Mouse (Mus musculus) cerebellum, adult 9-11 months (tissue): ENCODE results near the gene Polr3gl.

ENCODE experiments used
- DNase-seq: peaks from one replicate; pipeline ENCODE4 v3.0.0; 2022

Polr3gl gene

GRCm38 (mm10) chr3:96571336-96571735 is 22.6 kb downstream of the Polr3gl start:
- no peak for DNase-seq

GRCm38 (mm10) chr3:96570643-96571042 is 23.3 kb downstream of the Polr3gl start:
- DNase-seq = no peak

- no peak for DNase-seq
Measured at GRCm38 (mm10) chr3:96569966-96570605, 23.9 kb downstream of the Polr3gl start.

GRCm38 (mm10) chr3:96569506-96569905 is 24.5 kb downstream of the Polr3gl start:
- no peak for DNase-seq

- no peak for DNase-seq
Measured at GRCm38 (mm10) chr3:96568605-96569004, 25.4 kb downstream of the Polr3gl start.

GRCm38 (mm10) chr3:96566661-96567450 is 27.1 kb downstream of the Polr3gl start:
- no peak for DNase-seq

- no peak for DNase-seq
Measured at GRCm38 (mm10) chr3:96565105-96565504, 28.9 kb downstream of the Polr3gl start.

- no peak for DNase-seq
Measured at GRCm38 (mm10) chr3:96564633-96565032, 29.3 kb downstream of the Polr3gl start.

- DNase-seq = no peak
Measured at GRCm38 (mm10) chr3:96563911-96564632, 29.9 kb downstream of the Polr3gl start.

GRCm38 (mm10) chr3:96563267-96563666 is 30.7 kb downstream of the Polr3gl start:
- no peak for DNase-seq

- no peak for DNase-seq
Measured at GRCm38 (mm10) chr3:96561946-96562681, 31.9 kb downstream of the Polr3gl start.

GRCm38 (mm10) chr3:96560881-96561668 is 32.9 kb downstream of the Polr3gl start:
- DNase-seq = no peak

GRCm38 (mm10) chr3:96559911-96560850 is 33.8 kb downstream of the Polr3gl start:
- no peak for DNase-seq

DNA sequence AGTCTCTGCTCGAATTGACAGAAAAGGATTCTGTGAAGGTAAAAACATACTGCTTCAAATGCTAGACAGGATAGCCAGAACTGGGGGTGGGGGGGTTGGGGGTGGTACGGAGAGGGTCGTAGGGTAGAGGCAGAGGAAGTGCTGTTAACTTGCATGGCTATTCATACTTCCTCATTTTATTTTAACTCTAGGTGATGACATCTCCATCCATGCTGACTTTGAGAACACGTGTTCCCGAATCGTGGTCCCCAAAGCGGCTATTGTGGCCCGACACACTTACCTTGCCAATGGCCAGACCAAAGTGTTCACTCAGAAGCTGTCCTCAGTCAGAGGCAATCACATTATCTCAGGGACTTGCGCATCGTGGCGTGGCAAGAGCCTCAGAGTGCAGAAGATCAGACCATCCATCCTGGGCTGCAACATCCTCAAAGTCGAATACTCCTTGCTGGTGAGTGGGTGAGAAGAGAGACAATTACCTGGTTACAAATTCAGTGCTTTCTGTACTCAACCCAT is 34.5 kb downstream of the Polr3gl start:
- no peak for DNase-seq

GRCm38 (mm10) chr3:96558668-96559196 is 35.2 kb downstream of the Polr3gl start:
- DNase-seq = no peak

DNA sequence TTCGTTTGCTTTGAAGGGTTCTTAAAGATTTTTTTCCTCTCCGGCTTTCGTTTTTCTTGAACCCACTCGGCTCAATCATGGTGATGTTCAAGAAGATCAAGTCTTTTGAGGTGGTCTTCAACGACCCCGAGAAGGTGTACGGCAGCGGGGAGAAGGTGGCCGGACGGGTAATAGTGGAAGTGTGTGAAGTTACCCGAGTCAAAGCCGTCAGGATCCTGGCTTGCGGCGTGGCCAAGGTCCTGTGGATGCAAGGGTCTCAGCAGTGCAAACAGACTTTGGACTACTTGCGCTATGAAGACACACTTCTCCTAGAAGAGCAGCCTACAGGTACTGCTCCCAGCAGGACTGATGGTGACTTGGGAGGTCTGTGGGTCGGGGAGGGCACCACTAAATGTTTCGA is 35.8 kb downstream of the Polr3gl start:
- DNase-seq = no peak

DNA sequence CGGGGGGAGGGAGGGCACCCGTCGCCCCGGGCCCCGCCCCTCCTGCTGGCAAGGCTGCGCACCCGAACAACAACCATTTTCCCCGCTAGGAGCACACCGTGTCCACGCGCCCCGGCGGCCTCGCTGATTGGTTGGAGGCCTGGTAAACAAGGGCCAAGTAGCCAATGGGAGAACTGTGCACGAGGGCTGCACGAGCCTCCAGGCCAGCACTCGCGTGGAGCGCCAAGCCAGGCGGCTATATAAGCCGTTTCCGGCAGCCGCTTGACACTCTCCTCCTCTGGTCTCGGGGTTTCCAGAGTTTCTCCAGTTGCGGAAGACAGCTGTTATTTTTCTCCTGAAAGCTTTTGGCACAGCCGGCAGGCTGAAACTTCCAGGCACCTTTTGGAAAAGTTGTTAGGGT is 36.3 kb downstream of the Polr3gl start, which contains the start of gene Txnip:
TSS of gene Txnip (plus strand) at position 264 of the 400 bp plus-strand sequence.
- DNase-seq = peak; percentile 91

- DNase-seq = no peak
Measured at GRCm38 (mm10) chr3:96556651-96557635, 37.0 kb downstream of the Polr3gl start.

DNA sequence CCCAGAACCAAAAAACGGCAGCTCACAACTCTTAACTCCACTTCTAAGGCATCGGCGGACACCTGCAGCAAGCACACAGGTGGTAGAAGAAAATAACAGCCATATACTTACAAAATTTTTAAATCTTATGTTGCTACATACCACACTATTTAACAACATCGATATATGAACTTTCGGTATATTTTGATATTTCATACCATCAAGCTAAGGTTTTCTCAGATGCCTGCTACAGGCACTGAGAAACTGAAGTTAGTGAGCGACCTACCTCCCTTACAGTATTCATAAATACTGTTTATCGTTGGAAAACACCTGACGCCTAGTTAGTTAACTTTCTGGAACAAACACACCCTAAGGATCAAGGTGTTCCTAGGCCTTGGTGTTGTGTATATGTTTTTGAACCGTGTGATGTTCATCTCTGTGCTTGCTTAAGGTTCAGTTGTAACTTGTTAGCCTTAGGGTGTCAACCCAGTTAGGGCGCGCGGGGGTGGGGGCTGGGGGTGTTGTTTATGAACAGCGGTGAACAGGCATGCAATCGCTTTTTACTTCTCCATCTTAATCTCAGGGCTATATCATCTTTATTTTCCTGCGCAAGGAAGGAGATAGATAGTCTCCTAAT is 37.9 kb downstream of the Polr3gl start:
- no peak for DNase-seq
